Mouse (Mus musculus): ENCODE data around the gene Gp1bb. TPM values are rescaled to one million over a fixed set of nuclear protein-coding genes. Genes with fewer than 3 reads are reported as not detected.
A peak's percentile ranks its signal among the peaks of the same experiment; 100 is the strongest.

The Gp1bb gene
- polyA plus RNA-seq, 1 experiment from 2014 or later: 9.6 TPM

DNA sequence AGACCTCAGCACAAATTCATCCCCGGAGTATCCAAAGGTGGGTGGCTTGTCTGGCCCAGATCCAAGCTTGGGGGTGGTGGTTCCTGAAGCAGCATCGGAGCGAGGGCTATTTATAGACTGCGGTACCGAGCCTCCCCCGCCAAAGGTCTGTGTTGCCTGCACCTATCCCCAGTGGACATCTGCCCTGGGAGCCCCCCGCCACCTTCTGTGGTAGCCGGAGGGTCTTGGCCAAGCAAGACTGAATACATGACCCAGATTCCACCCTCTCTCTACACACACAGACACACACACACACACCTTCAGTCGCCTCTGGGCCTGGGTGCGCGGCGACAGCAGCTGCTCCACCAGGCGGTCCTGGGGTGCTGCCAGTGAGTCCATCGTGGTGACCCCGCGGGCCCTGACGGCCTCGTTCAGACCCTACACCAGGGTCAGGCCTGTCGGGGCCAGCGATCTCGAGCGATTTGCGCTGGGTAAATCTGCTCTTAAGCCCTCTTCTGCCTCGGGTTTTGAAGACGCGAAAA lies 3.6 kb upstream of the Gp1bb start:
- 0 out of 2 replicates have a peak, but pooled peaks have one; percentile 0 for ATAC-seq
- H3K9ac ChIP-seq (ENCODE audit: low read length): peak overlapping the region; percentile 65
- H3K4me3 ChIP-seq (ENCODE audit: low read depth, low read length): peak overlapping the region; percentile 84
- H3K4me1 ChIP-seq (ENCODE audit: control insufficient read depth, insufficient read depth, low read length): peaks cover 32% of the 10 kb centered on the region
- no peaks in the 10 kb centered on the region for H3K9me3 ChIP-seq (replicated peaks; ENCODE audit: control insufficient read depth, low read length)
- H3K36me3 ChIP-seq (ENCODE audit: control insufficient read depth, insufficient read depth, low read length): peaks cover 41% of the 10 kb centered on the region
- H3K27ac ChIP-seq (ENCODE audit: low read depth, low read length): no peak overlapping the region
- DNase-seq (ENCODE audit: low spot score): no peak
- H3K27me3 ChIP-seq (replicated peaks; ENCODE audit: control insufficient read depth, insufficient read depth, low read length): peaks cover 62% of the 10 kb centered on the region
- H3K4me2 ChIP-seq (ENCODE audit: low read length): peak overlapping the region; percentile 79
- 14% methylated on average over 26 of the region's 26 CpGs for WGBS

DNA sequence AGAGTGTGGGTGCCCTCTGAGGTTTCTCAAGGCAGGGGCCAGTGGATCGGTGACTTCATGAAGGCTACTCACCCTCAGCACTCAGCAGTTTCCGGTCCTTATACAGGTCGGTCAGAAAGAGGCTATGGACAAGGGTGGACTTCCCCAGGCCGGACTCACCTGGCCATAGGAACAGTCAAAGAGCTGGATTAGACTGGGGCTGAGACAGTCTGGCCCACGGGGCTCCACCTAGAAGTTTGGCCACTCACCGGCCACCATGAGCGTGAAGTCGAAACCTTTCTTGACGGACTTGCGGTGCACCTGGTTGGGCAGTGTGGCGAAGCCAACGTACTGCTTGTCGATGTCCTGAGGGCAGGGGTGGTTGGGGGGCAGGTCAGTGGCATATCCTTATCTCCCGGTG lies 2.9 kb upstream of the Gp1bb start:
- Histone ChIP-seq H3K4me2 (ENCODE audit: low read length) (no peak overlapping the region), H3K27me3 (replicated peaks; ENCODE audit: control insufficient read depth, insufficient read depth, low read length) (peaks cover 69% of the 10 kb centered on the region), H3K36me3 (ENCODE audit: control insufficient read depth, insufficient read depth, low read length) (peaks cover 41% of the 10 kb centered on the region), H3K9ac (ENCODE audit: low read length) (no peak overlapping the region), H3K27ac (ENCODE audit: low read depth, low read length) (no peak overlapping the region), H3K9me3 (replicated peaks; ENCODE audit: control insufficient read depth, low read length) (no peaks in the 10 kb centered on the region), H3K4me3 (ENCODE audit: low read depth, low read length) (no peak overlapping the region), H3K4me1 (ENCODE audit: control insufficient read depth, insufficient read depth, low read length) (peaks cover 35% of the 10 kb centered on the region)
- ATAC-seq (no peak), DNase-seq (ENCODE audit: low spot score) (no peak)
- WGBS: 45% methylated on average over 14 of the region's 14 CpGs

DNA sequence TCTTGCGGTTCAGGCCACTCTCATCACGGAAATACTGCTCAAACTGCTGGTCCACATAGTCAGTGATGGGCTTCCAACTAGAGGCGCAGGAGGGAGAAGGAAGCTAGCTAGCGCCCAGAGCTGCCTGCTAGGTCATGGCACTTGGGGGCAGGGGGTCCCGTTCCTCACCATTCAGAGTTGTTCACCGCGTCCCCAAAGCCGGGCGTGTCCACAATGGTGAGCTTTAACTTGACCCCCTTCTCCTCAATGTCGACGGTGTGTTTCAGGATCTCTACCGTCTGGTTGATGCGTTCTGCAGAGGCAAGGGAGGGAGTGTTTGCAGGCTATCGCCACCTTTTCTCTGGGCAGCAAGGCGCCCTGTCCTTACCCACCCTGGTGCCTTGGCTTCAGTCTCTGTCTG lies 2.4 kb upstream of the Gp1bb start:
- H3K36me3 ChIP-seq (ENCODE audit: control insufficient read depth, insufficient read depth, low read length): peaks cover 46% of the 10 kb centered on the region

DNA sequence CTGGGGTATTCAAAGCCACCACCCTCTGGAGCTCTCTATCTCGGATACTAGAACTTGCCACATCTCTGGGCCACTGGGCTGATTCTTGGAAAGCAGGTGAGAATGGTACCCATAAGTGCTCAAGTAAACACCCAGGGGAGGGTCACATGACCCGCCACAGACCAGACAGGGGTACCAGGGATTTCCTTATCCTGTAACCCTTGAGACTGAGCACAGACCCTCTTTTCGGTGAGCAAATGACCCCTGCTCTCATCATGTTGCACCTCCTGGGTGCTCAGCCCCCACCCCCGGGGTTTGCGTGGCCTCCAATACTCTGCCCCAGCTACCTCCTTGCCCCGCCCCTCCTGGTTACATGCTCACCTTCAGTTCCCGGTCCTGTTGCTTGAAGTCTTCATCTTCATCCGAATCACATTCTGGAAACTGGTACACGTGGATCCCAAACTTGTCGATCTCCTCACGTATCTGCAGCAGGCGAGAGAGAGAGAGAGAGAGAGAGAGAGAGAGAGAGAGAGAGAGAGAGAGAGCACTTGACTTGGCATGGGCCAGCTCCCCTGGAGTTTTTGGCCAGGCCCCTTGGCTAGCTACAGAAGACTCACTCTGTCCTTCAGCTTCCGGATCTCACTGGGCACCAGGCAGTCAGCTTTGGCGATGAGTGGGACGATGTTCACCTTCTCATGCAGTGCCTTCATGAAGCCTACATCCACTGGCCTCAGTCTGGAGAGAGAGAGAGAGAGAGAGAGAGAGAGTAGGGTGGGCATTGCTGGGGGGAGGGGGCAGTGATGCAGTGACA lies 1.7 kb upstream of the Gp1bb start:
- no peak for ATAC-seq
- Histone ChIP-seq H3K4me1 (ENCODE audit: control insufficient read depth, insufficient read depth, low read length) (peaks cover 34% of the 10 kb centered on the region), H3K4me2 (ENCODE audit: low read length) (no peak overlapping the region), H3K27ac (ENCODE audit: low read depth, low read length) (no peak overlapping the region), H3K9me3 (replicated peaks; ENCODE audit: control insufficient read depth, low read length) (no peaks in the 10 kb centered on the region), H3K36me3 (ENCODE audit: control insufficient read depth, insufficient read depth, low read length) (peaks cover 48% of the 10 kb centered on the region), H3K27me3 (replicated peaks; ENCODE audit: control insufficient read depth, insufficient read depth, low read length) (peaks cover 81% of the 10 kb centered on the region), H3K9ac (ENCODE audit: low read length) (no peak overlapping the region), H3K4me3 (ENCODE audit: low read depth, low read length) (no peak overlapping the region)
- DNase-seq (ENCODE audit: low spot score): no peak
- WGBS: 34% methylated on average over 15 of the region's 15 CpGs

More for the DNA sequence above, 2.4 kb upstream of the Gp1bb start:
- Histone ChIP-seq H3K27ac (ENCODE audit: low read depth, low read length) (no peak overlapping the region), H3K27me3 (replicated peaks; ENCODE audit: control insufficient read depth, insufficient read depth, low read length) (peaks cover 74% of the 10 kb centered on the region), H3K9ac (ENCODE audit: low read length) (no peak overlapping the region), H3K9me3 (replicated peaks; ENCODE audit: control insufficient read depth, low read length) (no peaks in the 10 kb centered on the region), H3K4me2 (ENCODE audit: low read length) (no peak overlapping the region), H3K4me3 (ENCODE audit: low read depth, low read length) (no peak overlapping the region), H3K4me1 (ENCODE audit: control insufficient read depth, insufficient read depth, low read length) (peaks cover 35% of the 10 kb centered on the region)
- ATAC-seq (no peak), DNase-seq (ENCODE audit: low spot score) (no peak)
- 30% methylated on average over 15 of the region's 15 CpGs for WGBS

DNA sequence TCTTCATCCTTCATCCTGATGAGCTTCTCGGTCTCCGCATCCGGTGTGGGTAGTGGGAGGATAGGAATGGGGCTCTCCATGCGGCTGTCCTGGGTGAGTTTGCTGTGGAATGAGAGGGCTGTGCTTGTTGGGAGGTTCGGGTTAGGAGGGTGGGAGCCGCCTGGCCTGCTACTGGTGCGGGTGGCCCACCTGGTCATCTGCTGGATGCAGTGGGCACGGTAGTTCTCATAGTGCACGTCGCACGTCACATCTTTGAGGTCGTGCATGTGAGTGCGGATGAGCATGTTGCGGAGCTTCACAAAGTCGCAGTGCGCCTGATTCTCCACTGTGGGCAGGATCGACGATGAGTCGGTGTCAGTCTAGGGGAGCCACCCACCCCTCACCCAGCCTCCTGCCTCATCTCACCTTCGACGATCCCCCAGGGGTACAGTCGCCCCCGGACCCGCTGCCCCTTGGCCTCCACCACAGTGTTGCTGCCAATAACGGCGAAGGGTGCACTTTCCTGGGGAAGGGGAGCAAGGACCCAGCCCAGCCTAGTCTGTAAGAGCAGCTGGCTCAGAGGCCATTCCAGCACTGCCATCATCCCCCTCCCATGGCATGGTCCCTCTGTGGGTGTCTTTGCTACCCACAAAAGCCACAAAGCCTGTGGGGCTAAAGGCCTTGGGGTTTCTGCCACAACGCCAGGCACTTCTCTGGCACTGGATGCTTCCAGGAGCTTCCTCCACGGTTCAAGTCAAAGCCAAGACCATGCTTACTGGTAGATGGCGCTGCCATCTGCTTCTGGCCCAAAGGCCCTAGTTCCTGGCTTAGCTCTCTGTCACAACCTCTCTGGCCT lies 930 bp upstream of the Gp1bb start:
- Histone ChIP-seq H3K4me3 (ENCODE audit: low read depth, low read length) (no peak overlapping the region), H3K36me3 (ENCODE audit: control insufficient read depth, insufficient read depth, low read length) (peaks cover 48% of the 10 kb centered on the region), H3K4me1 (ENCODE audit: control insufficient read depth, insufficient read depth, low read length) (peaks cover 27% of the 10 kb centered on the region), H3K27me3 (replicated peaks; ENCODE audit: control insufficient read depth, insufficient read depth, low read length) (peaks cover 89% of the 10 kb centered on the region), H3K27ac (ENCODE audit: low read depth, low read length) (no peak overlapping the region), H3K4me2 (ENCODE audit: low read length) (no peak overlapping the region), H3K9ac (ENCODE audit: low read length) (no peak overlapping the region), H3K9me3 (replicated peaks; ENCODE audit: control insufficient read depth, low read length) (no peaks in the 10 kb centered on the region)
- no peak for ATAC-seq
- DNase-seq (ENCODE audit: low spot score): no peak
- 38% methylated on average over 29 of the region's 29 CpGs for WGBS

DNA sequence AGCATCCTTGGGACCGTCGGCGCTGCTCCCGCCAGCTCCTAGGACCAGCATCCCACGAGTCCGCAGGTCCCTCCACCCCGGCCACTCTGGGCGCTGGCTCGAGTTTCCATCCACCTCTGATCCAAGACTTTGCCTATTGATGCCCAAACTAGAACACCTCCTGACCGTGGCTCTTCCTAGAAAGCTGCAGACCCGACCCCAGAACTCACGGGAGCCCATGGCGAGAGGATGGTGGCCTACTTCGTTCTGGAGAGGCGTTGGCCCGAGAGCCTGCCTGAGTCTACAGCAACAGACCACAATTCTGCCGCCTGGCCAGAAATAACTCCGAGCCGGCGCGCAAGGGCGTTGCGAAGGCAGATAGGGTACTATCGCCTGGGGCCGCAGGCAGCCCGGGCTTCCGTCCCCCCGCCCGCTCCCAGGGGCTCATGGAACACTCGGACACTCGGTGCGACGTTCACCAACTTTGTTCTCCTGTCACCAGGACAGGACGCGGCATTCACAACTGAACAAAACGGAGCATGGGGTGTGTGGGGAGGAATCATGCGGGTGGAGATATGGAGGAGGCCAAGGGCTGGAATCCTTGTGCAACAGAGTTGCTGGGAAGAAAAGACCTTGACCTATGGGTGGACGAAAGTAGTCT lies 721 bp downstream of the Gp1bb start:
- Histone ChIP-seq H3K4me2 (ENCODE audit: low read length) (peak overlapping the region; percentile 69), H3K27me3 (replicated peaks; ENCODE audit: control insufficient read depth, insufficient read depth, low read length) (peaks cover 84% of the 10 kb centered on the region), H3K9me3 (replicated peaks; ENCODE audit: control insufficient read depth, low read length) (no peaks in the 10 kb centered on the region), H3K36me3 (ENCODE audit: control insufficient read depth, insufficient read depth, low read length) (peaks cover 48% of the 10 kb centered on the region), H3K4me3 (ENCODE audit: low read depth, low read length) (peak overlapping the region; percentile 31), H3K4me1 (ENCODE audit: control insufficient read depth, insufficient read depth, low read length) (peaks cover 13% of the 10 kb centered on the region), H3K27ac (ENCODE audit: low read depth, low read length) (no peak overlapping the region), H3K9ac (ENCODE audit: low read length) (peak overlapping the region; percentile 46)
- WGBS: 4% methylated on average over 38 of the region's 38 CpGs
- ATAC-seq (no peak), DNase-seq (ENCODE audit: low spot score) (no peak)

DNA sequence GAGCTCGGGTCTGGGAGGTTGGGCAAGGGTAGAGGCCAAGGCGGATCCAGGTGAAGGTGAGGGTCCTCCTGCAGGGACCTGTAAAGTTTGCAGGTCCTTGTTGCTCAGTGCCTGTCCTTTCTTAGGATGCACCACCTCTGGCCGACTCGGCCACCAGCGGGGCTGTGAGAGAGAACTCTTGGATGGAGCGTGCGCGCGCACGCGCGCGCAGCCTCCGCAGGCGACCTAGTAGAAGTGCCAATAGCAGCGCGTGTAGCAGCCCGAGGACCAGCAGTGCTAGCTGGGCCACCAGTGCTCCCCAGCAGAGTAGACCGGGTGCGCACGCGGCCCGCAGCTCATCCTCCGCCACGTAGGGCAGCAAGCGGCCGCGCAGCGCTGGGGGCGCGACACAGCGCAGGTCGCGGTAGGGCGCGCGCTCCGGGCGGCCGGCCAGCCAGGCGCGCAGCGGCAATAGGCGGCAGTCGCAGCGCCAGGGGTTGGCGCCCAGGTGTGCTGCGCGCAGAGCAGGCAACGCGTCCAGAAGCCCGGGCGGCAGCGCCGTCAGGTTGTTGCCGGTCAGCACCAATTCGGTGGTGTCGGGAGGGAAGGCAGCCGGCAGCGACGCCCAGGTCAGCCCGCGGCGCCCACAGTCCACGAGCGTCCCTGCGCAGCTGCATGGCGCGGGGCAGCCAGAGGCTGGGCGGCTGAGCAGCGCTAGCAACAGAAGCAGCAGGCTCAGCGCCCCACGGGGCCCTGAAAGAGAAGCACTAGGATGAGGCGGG lies 1.4 kb downstream of the Gp1bb start:
- Histone ChIP-seq H3K27me3 (replicated peaks; ENCODE audit: control insufficient read depth, insufficient read depth, low read length) (peaks cover 80% of the 10 kb centered on the region), H3K4me2 (ENCODE audit: low read length) (peak overlapping the region; percentile 69), H3K27ac (ENCODE audit: low read depth, low read length) (no peak overlapping the region), H3K9me3 (replicated peaks; ENCODE audit: control insufficient read depth, low read length) (no peaks in the 10 kb centered on the region), H3K4me1 (ENCODE audit: control insufficient read depth, insufficient read depth, low read length) (peaks cover 8% of the 10 kb centered on the region), H3K36me3 (ENCODE audit: control insufficient read depth, insufficient read depth, low read length) (peaks cover 48% of the 10 kb centered on the region), H3K9ac (ENCODE audit: low read length) (peak overlapping the region; percentile 46), H3K4me3 (ENCODE audit: low read depth, low read length) (peak overlapping the region; percentile 31)
- DNase-seq (ENCODE audit: low spot score): peak; percentile 66
- 2% methylated on average over 52 of the region's 74 CpGs for WGBS
- ATAC-seq: peak; percentile 36

DNA sequence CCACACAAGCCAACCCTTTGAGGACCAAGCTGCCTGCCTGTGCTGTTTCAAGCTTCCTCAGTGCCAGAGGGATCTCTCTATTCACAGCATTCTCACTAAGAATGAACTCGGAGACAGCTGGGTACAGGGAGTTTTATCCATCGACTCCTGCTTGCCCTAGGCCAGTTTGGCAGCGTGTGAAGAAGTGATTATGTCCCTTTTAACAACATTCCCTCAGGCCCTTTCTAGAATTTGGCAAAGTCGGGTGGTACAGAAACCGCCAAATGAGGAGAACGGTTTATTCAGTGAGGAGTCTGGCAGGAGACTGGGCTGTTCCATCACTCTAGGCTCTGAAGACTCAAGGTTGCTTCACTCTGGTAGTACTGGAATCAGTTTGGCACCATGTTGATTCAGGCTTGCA lies 2.0 kb downstream of the Gp1bb start:
- peaks cover 75% of the 10 kb centered on the region for H3K27me3 ChIP-seq (replicated peaks; ENCODE audit: control insufficient read depth, insufficient read depth, low read length)
- no peak overlapping the region for H3K9ac ChIP-seq (ENCODE audit: low read length)
- no peak for ATAC-seq
- WGBS: 16% methylated on average over 6 of the region's 6 CpGs
- peaks cover 44% of the 10 kb centered on the region for H3K36me3 ChIP-seq (ENCODE audit: control insufficient read depth, insufficient read depth, low read length)
- peak overlapping the region; percentile 69 for H3K4me2 ChIP-seq (ENCODE audit: low read length)
- no peak overlapping the region for H3K27ac ChIP-seq (ENCODE audit: low read depth, low read length)
- H3K4me1 ChIP-seq (ENCODE audit: control insufficient read depth, insufficient read depth, low read length): peaks cover 7% of the 10 kb centered on the region
- H3K9me3 ChIP-seq (replicated peaks; ENCODE audit: control insufficient read depth, low read length): no peaks in the 10 kb centered on the region
- DNase-seq (ENCODE audit: low spot score): no peak
- H3K4me3 ChIP-seq (ENCODE audit: low read depth, low read length): peak overlapping the region; percentile 31; the same call in 1 of the 2 replicates

Measured in forebrain, embryonic 14.5 days (tissue).